ENCODE assay signal across 26 mouse cellular contexts in genomic region chr3:157198659-157199058, GRCm38 (mm10).
DNase-seq lines count a peak whose midpoint lies in the region; ATAC-seq and TF ChIP-seq lines count a peak whose summit lies in the region.
"Had no signal": no experiment of that assay in that cellular context is flagged by ENCODE, and none has a peak within 500 bp of the region (broad histone marks: within the 10 kb centered on the region; RNA-seq: fewer than 3 reads in every experiment).

No protein-coding gene starts in this region.

- H3K36me3 ChIP-seq in midbrain, postnatal 0 days (ENCODE audit: insufficient read depth, low read length), result no peaks in the 10 kb centered on the region
- no peaks in the 10 kb centered on the region for H3K36me3 ChIP-seq in midbrain, embryonic 15.5 days (replicated peaks)
- no peaks in the 10 kb centered on the region for H3K36me3 ChIP-seq in stomach, postnatal 0 days (ENCODE audit: control insufficient read depth, insufficient read depth, low read length)
- H3K36me3 ChIP-seq: embryonic facial prominence, embryonic 12.5 days; heart, embryonic 10.5 days; hindbrain, embryonic 15.5 days; intestine, embryonic 15.5 days; limb, embryonic 12.5 days; midbrain, embryonic 10.5 days had no signal

- H3K9ac ChIP-seq in midbrain, postnatal 0 days (replicated peaks; ENCODE audit: low read length, poor library complexity, severe bottlenecking), result no peak overlapping the region
- H3K9ac ChIP-seq in midbrain, embryonic 15.5 days, result no peak overlapping the region
- H3K9ac ChIP-seq in stomach, postnatal 0 days (ENCODE audit: low read length), result no peak overlapping the region
- H3K9ac ChIP-seq: embryonic facial prominence, embryonic 12.5 days; hindbrain, embryonic 15.5 days; intestine, embryonic 15.5 days; limb, embryonic 12.5 days had no signal

- ATAC-seq in midbrain, postnatal 0 days (ENCODE audit: low FRiP score), result no peak
- no peak for ATAC-seq in midbrain, embryonic 15.5 days (replicated peaks)
- ATAC-seq in stomach, postnatal 0 days (ENCODE audit: low FRiP score, low TSS enrichment), result no peak
- ATAC-seq: intestine, embryonic 15.5 days had no signal

- WGBS in midbrain, postnatal 0 days, result 85% methylated on average over 4 of the region's 4 CpGs
- 84% methylated on average over 4 of the region's 4 CpGs for WGBS in midbrain, embryonic 15.5 days
- WGBS in stomach, postnatal 0 days, result 82% methylated on average over 4 of the region's 4 CpGs

- no peaks in the 10 kb centered on the region for H3K9me3 ChIP-seq in midbrain, postnatal 0 days (ENCODE audit: low read length)
- no peaks in the 10 kb centered on the region for H3K9me3 ChIP-seq in midbrain, embryonic 15.5 days
- no peaks in the 10 kb centered on the region for H3K9me3 ChIP-seq in stomach, postnatal 0 days (ENCODE audit: control insufficient read depth, low read length)
- H3K9me3 ChIP-seq: embryonic facial prominence, embryonic 12.5 days; heart, embryonic 10.5 days; hindbrain, embryonic 15.5 days; intestine, embryonic 15.5 days; limb, embryonic 12.5 days; midbrain, embryonic 10.5 days had no signal

- H3K4me2 ChIP-seq in midbrain, postnatal 0 days (ENCODE audit: low read depth, low read length, poor library complexity, severe bottlenecking), result no peak overlapping the region
- H3K4me2 ChIP-seq in midbrain, embryonic 15.5 days, result no peak overlapping the region
- no peak overlapping the region for H3K4me2 ChIP-seq in stomach, postnatal 0 days (replicated peaks; ENCODE audit: low read depth)
- H3K4me2 ChIP-seq: embryonic facial prominence, embryonic 12.5 days; hindbrain, embryonic 15.5 days; intestine, embryonic 15.5 days; limb, embryonic 12.5 days; liver, embryonic 11.5 days had no signal

- H3K27me3 ChIP-seq in midbrain, postnatal 0 days (ENCODE audit: insufficient read depth, low read length), result no peaks in the 10 kb centered on the region
- H3K27me3 ChIP-seq in midbrain, embryonic 15.5 days (replicated peaks), result no peaks in the 10 kb centered on the region
- no peaks in the 10 kb centered on the region for H3K27me3 ChIP-seq in stomach, postnatal 0 days (ENCODE audit: control insufficient read depth, insufficient read depth, low read length)
- H3K27me3 ChIP-seq: embryonic facial prominence, embryonic 12.5 days; hindbrain, embryonic 15.5 days; intestine, embryonic 15.5 days; limb, embryonic 12.5 days had no signal

- no peak overlapping the region for H3K4me3 ChIP-seq in layer of hippocampus, adult 2 months
- no peak overlapping the region for H3K4me3 ChIP-seq in midbrain, postnatal 0 days (ENCODE audit: low read depth, low read length)
- H3K4me3 ChIP-seq in midbrain, embryonic 15.5 days, result no peak overlapping the region
- H3K4me3 ChIP-seq in stomach, postnatal 0 days (ENCODE audit: low read depth, low read length), result no peak overlapping the region
- H3K4me3 ChIP-seq: embryonic facial prominence, embryonic 12.5 days; heart, embryonic 10.5 days; hindbrain, embryonic 15.5 days; intestine, embryonic 15.5 days; limb, embryonic 12.5 days; midbrain, embryonic 10.5 days had no signal

- no peaks in the 10 kb centered on the region for H3K4me1 ChIP-seq in midbrain, postnatal 0 days (ENCODE audit: insufficient read depth, low read length)
- 0 out of 2 replicates have a peak, but pooled peaks cover 3% of the 10 kb centered on the region for H3K4me1 ChIP-seq in midbrain, embryonic 15.5 days
- H3K4me1 ChIP-seq in stomach, postnatal 0 days (replicated peaks; ENCODE audit: control insufficient read depth, insufficient read depth), result no peaks in the 10 kb centered on the region
- H3K4me1 ChIP-seq: embryonic facial prominence, embryonic 12.5 days; heart, embryonic 10.5 days; hindbrain, embryonic 15.5 days; intestine, embryonic 15.5 days; limb, embryonic 12.5 days; midbrain, embryonic 10.5 days had no signal

- peak; percentile 34 for DNase-seq in embryo, embryonic 10.5 days (ENCODE audit: low spot score)
- no peak for DNase-seq in embryo, embryonic 9.5 days (ENCODE audit: extremely low spot score)
- DNase-seq in layer of hippocampus, adult 2 months (ENCODE audit: low spot score in 2 of 2), result no peak
- no peak for DNase-seq in layer of hippocampus, postnatal 10 days (ENCODE audit: low spot score in 2 of 2)
- DNase-seq in midbrain, postnatal 0 days (ENCODE audit: low spot score), result no peak
- no peak for DNase-seq in stomach, postnatal 0 days (ENCODE audit: low spot score)
- DNase-seq in spleen, postnatal 10 days (ENCODE audit: low spot score in 2 of 2), result no peak
- DNase-seq: adrenal gland, postnatal 10 days; cerebellum, adult 18-20 months; cerebellum, postnatal 14 days; heart, postnatal 4 days; kidney, postnatal 4 days; layer of hippocampus, adult 9-11 months; lung, adult 2 months; right cerebral cortex, postnatal 25 days; spleen, adult 18-20 months; thymus, postnatal 25 days had no signal

- peak; percentile 43 for TF ChIP-seq CTCF in layer of hippocampus, adult 2 months (conservative IDR thresholded peaks at IDR 0.05)
- TF ChIP-seq CTCF in midbrain, postnatal 0 days (IDR thresholded peaks at IDR 0.05), result peak; percentile 43
- TF ChIP-seq CTCF in stomach, postnatal 0 days (IDR thresholded peaks at IDR 0.05; ENCODE audit: low read depth), result peak; percentile 41

- TF ChIP-seq EP300 in stomach, postnatal 0 days (optimal IDR thresholded peaks at IDR 0.05), result no peak

- no peak overlapping the region for H3K27ac ChIP-seq in layer of hippocampus, adult 2 months
- no peak overlapping the region for H3K27ac ChIP-seq in midbrain, postnatal 0 days (ENCODE audit: low read depth, low read length)
- no peak overlapping the region for H3K27ac ChIP-seq in midbrain, embryonic 15.5 days
- no peak overlapping the region for H3K27ac ChIP-seq in stomach, postnatal 0 days (replicated peaks)
- H3K27ac ChIP-seq: embryonic facial prominence, embryonic 12.5 days; heart, embryonic 10.5 days; hindbrain, embryonic 15.5 days; intestine, embryonic 15.5 days; limb, embryonic 12.5 days; macrophage; midbrain, embryonic 10.5 days had no signal
